Mouse (Mus musculus): ENCODE measurements around the gene Stk33. TPM values are rescaled to one million over a fixed set of nuclear protein-coding genes. Genes with fewer than 3 reads are reported as not detected.

The Stk33 gene
- polyA plus RNA-seq (2014; fragmentation: Nextera tagmentation; extraction: Ambion mirVana) = 8.3 and 8.5 TPM in 2 replicates

DNA sequence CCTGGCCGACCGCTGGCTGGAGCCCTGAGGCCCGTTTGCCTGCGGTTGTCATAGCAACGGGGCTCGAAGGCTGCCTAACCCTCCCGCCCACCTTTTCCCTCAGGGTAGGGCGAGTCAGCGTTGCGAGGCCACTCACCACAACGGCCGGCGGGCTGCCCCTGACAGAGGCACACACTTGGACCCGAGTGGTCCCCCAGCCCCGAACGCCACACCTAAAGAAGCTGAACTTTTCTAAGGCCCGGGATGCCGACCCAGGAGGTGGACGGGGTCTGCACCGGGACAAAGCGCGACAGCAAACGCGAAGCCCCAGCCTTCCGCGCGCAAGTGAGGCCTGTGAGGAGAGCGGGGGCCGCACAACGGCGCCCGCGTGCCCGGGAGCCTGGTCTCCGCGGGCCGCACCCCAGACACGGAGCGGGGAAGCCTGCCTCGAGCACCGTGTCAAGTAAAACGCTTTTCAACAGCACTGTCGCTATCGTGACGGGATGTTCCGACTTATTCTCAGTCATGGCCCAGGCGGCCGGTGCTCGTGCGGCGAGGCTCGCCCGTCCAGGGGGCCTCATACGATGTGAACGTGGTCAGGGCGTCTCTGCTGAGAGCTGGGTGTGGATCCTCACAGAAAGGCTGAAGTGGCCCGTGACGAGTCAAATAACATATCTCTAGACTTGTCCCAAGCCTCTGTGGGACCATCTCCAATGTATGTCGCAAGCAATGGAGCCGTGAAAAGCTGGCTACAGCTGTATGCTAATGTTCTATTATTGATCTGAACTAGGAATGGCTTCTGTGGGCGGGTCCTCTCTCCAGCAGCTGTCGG is at the start of gene Stk33:
Gene Stk33, minus strand, starts transcription at position 301 of the 811 bp plus-strand sequence.
- Histone ChIP-seq H3K9ac (replicated peaks; ENCODE audit: low read length) (peak within 1 kb of the TSS; percentile 73), H3K4me1 (ENCODE audit: control insufficient read depth, insufficient read depth, low read length) (peaks cover 28% of the 10 kb centered on the region)
- WGBS = under 1% methylated on average over 62 of the region's 62 CpGs

GRCm38 (mm10) chr7:109484221-109484620 is 45.3 kb upstream of the Stk33 start:
- ATAC-seq (ENCODE audit: low FRiP score, low TSS enrichment) = no peak
- no peak overlapping the region for H3K4me3 ChIP-seq (replicated peaks; ENCODE audit: low read depth, low read length)
- WGBS = 69% methylated on average over 5 of the region's 5 CpGs
- no peaks in the 10 kb centered on the region for H3K4me1 ChIP-seq (ENCODE audit: control insufficient read depth, insufficient read depth, low read length)
- no peak overlapping the region for H3K27ac ChIP-seq (replicated peaks; ENCODE audit: low read depth, low read length)
- no peak overlapping the region for H3K4me2 ChIP-seq (ENCODE audit: low read length)
- no peak for DNase-seq
- no peaks in the 10 kb centered on the region for H3K36me3 ChIP-seq (ENCODE audit: control insufficient read depth, insufficient read depth, low read length)
- H3K27me3 ChIP-seq (ENCODE audit: control insufficient read depth, insufficient read depth, low read length) = no peaks in the 10 kb centered on the region
- no peaks in the 10 kb centered on the region for H3K9me3 ChIP-seq (ENCODE audit: control insufficient read depth, low read length)
- no peak overlapping the region for H3K9ac ChIP-seq (replicated peaks; ENCODE audit: low read length)

More for the DNA sequence above, at the start of gene Stk33:
- peak; percentile 86 for ATAC-seq (ENCODE audit: low FRiP score, low TSS enrichment)
- Histone ChIP-seq H3K4me3 (replicated peaks; ENCODE audit: low read depth, low read length) (peak within 1 kb of the TSS; percentile 51), H3K9me3 (ENCODE audit: control insufficient read depth, low read length) (no peaks in the 10 kb centered on the region), H3K27ac (replicated peaks; ENCODE audit: low read depth, low read length) (peak within 1 kb of the TSS; percentile 87), H3K4me2 (ENCODE audit: low read length) (peak within 1 kb of the TSS; percentile 88), H3K36me3 (ENCODE audit: control insufficient read depth, insufficient read depth, low read length) (no peaks in the 10 kb centered on the region), H3K27me3 (ENCODE audit: control insufficient read depth, insufficient read depth, low read length) (no peaks in the 10 kb centered on the region)
- DNase-seq = peak; percentile 87

GRCm38 (mm10) chr7:109480765-109481197 is 41.9 kb upstream of the Stk33 start:
- ATAC-seq (ENCODE audit: low FRiP score, low TSS enrichment) = no peak
- Histone ChIP-seq H3K27ac (replicated peaks; ENCODE audit: low read depth, low read length) (no peak overlapping the region), H3K9me3 (ENCODE audit: control insufficient read depth, low read length) (no peaks in the 10 kb centered on the region), H3K4me2 (ENCODE audit: low read length) (peak overlapping the region; percentile 33), H3K36me3 (ENCODE audit: control insufficient read depth, insufficient read depth, low read length) (no peaks in the 10 kb centered on the region), H3K4me3 (replicated peaks; ENCODE audit: low read depth, low read length) (no peak overlapping the region), H3K4me1 (ENCODE audit: control insufficient read depth, insufficient read depth, low read length) (no peaks in the 10 kb centered on the region), H3K27me3 (ENCODE audit: control insufficient read depth, insufficient read depth, low read length) (no peaks in the 10 kb centered on the region), H3K9ac (replicated peaks; ENCODE audit: low read length) (no peak overlapping the region)
- DNase-seq = peak; percentile 58
- WGBS = 30% methylated on average over 7 of the region's 7 CpGs

DNA sequence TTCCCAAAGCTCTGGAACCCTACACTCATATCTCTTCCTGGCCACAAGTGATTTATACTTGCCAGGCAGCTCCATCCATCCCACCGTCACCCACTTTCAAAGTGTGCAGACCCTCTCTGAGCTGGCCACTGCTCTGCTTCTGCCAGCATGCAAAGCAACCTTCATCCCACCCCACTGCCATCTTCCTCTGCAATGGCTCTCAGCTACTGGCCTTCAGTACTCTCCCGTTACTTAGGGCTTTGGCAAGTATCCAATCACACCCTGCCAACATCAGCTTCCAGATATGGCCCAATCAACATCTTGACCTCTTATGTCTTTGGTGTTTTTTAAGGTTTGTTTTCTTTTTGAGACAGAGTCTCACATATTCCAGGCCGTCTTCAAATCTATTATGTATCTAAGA is 39.0 kb upstream of the Stk33 start:
- WGBS = 93% methylated on average over 3 of the region's 3 CpGs
- no peak for ATAC-seq (ENCODE audit: low FRiP score, low TSS enrichment)

GRCm38 (mm10) chr7:109470700-109471099 is 31.8 kb upstream of the Stk33 start:
- no peak for DNase-seq

More for the DNA sequence above, 39.0 kb upstream of the Stk33 start:
- Histone ChIP-seq H3K4me2 (ENCODE audit: low read length) (no peak overlapping the region), H3K9ac (replicated peaks; ENCODE audit: low read length) (no peak overlapping the region), H3K27ac (replicated peaks; ENCODE audit: low read depth, low read length) (no peak overlapping the region), H3K4me1 (ENCODE audit: control insufficient read depth, insufficient read depth, low read length) (no peaks in the 10 kb centered on the region), H3K27me3 (ENCODE audit: control insufficient read depth, insufficient read depth, low read length) (no peaks in the 10 kb centered on the region), H3K36me3 (ENCODE audit: control insufficient read depth, insufficient read depth, low read length) (no peaks in the 10 kb centered on the region), H3K9me3 (ENCODE audit: control insufficient read depth, low read length) (no peaks in the 10 kb centered on the region), H3K4me3 (replicated peaks; ENCODE audit: low read depth, low read length) (no peak overlapping the region)
- DNase-seq = no peak

DNA sequence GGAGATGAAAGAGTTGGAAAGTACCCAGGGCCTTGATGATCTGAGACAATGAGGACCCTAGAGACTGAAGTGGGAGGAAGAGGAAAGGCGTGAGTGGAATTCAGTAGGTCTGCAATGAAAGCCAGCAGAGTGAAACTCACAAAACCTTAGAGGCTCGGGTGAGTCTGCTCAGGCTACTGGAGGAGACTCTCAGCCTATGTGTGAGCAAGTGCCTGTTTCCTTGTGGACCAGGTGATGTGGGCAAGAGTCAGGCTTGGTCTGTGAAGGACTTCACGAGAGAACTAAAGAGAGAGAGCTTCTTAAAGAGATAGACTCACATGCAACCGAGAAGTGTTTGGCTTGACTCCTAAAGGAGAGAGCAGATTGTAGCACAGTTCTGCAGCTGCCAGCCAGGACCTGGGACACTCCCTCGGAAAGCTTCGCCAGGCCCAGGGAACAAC is 29.4 kb upstream of the Stk33 start:
- DNase-seq (peak; percentile 21), ATAC-seq (ENCODE audit: low FRiP score, low TSS enrichment) (no peak)

More at GRCm38 (mm10) chr7:109470700-109471099, 31.8 kb upstream of the Stk33 start:
- Histone ChIP-seq H3K36me3 (ENCODE audit: control insufficient read depth, insufficient read depth, low read length) (no peaks in the 10 kb centered on the region), H3K4me3 (replicated peaks; ENCODE audit: low read depth, low read length) (no peak overlapping the region), H3K4me1 (ENCODE audit: control insufficient read depth, insufficient read depth, low read length) (no peaks in the 10 kb centered on the region; the same call in 1 of the 2 replicates), H3K4me2 (ENCODE audit: low read length) (no peak overlapping the region), H3K9me3 (ENCODE audit: control insufficient read depth, low read length) (no peaks in the 10 kb centered on the region), H3K27me3 (ENCODE audit: control insufficient read depth, insufficient read depth, low read length) (no peaks in the 10 kb centered on the region), H3K27ac (replicated peaks; ENCODE audit: low read depth, low read length) (no peak overlapping the region), H3K9ac (replicated peaks; ENCODE audit: low read length) (no peak overlapping the region)
- no peak for ATAC-seq (ENCODE audit: low FRiP score, low TSS enrichment)
- WGBS = 75% methylated on average over 4 of the region's 4 CpGs

DNA sequence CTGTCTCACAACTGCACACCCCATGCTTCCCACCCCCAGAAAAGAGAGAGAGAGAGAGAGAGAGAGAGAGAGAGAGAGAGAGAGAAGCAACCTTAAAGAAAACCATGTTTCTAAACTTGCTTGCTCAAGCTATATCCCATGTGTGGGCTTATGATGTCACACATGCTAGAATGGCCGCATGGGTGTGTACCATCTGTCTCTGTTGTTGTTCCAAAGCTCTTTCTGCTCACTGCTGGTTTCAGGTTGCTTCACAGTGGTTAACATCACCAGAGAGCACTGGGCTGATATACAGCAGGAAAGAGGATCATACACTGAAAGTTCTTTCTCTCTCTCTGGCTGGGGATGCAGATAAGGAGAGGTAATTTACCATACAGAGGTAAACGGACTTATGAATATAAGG is 28.7 kb upstream of the Stk33 start:
- Histone ChIP-seq H3K4me2 (ENCODE audit: low read length) (no peak overlapping the region), H3K9ac (replicated peaks; ENCODE audit: low read length) (no peak overlapping the region), H3K9me3 (ENCODE audit: control insufficient read depth, low read length) (no peaks in the 10 kb centered on the region), H3K4me1 (ENCODE audit: control insufficient read depth, insufficient read depth, low read length) (no peaks in the 10 kb centered on the region; the same call in 1 of the 2 replicates), H3K4me3 (replicated peaks; ENCODE audit: low read depth, low read length) (no peak overlapping the region), H3K36me3 (ENCODE audit: control insufficient read depth, insufficient read depth, low read length) (no peaks in the 10 kb centered on the region), H3K27ac (replicated peaks; ENCODE audit: low read depth, low read length) (no peak overlapping the region), H3K27me3 (ENCODE audit: control insufficient read depth, insufficient read depth, low read length) (no peaks in the 10 kb centered on the region)
- WGBS = 66% methylated on average over 2 of the region's 2 CpGs
- no peak for DNase-seq
- no peak for ATAC-seq (ENCODE audit: low FRiP score, low TSS enrichment)

More for the DNA sequence above, 29.4 kb upstream of the Stk33 start:
- Histone ChIP-seq H3K36me3 (ENCODE audit: control insufficient read depth, insufficient read depth, low read length) (no peaks in the 10 kb centered on the region), H3K27me3 (ENCODE audit: control insufficient read depth, insufficient read depth, low read length) (no peaks in the 10 kb centered on the region), H3K4me1 (ENCODE audit: control insufficient read depth, insufficient read depth, low read length) (no peaks in the 10 kb centered on the region; the same call in 1 of the 2 replicates), H3K4me3 (replicated peaks; ENCODE audit: low read depth, low read length) (no peak overlapping the region), H3K9ac (replicated peaks; ENCODE audit: low read length) (no peak overlapping the region), H3K27ac (replicated peaks; ENCODE audit: low read depth, low read length) (no peak overlapping the region), H3K9me3 (ENCODE audit: control insufficient read depth, low read length) (no peaks in the 10 kb centered on the region), H3K4me2 (ENCODE audit: low read length) (no peak overlapping the region)
- 56% methylated on average over 6 of the region's 6 CpGs for WGBS

GRCm38 (mm10) chr7:109460698-109461097 is 21.8 kb upstream of the Stk33 start:
- Histone ChIP-seq H3K27me3 (ENCODE audit: control insufficient read depth, insufficient read depth, low read length) (no peaks in the 10 kb centered on the region), H3K27ac (replicated peaks; ENCODE audit: low read depth, low read length) (no peak overlapping the region), H3K4me3 (replicated peaks; ENCODE audit: low read depth, low read length) (no peak overlapping the region), H3K9me3 (ENCODE audit: control insufficient read depth, low read length) (no peaks in the 10 kb centered on the region), H3K4me2 (ENCODE audit: low read length) (no peak overlapping the region), H3K9ac (replicated peaks; ENCODE audit: low read length) (no peak overlapping the region), H3K36me3 (ENCODE audit: control insufficient read depth, insufficient read depth, low read length) (no peaks in the 10 kb centered on the region), H3K4me1 (ENCODE audit: control insufficient read depth, insufficient read depth, low read length) (no peaks in the 10 kb centered on the region)
- WGBS = 90% methylated on average over 8 of the region's 8 CpGs
- DNase-seq (no peak), ATAC-seq (ENCODE audit: low FRiP score, low TSS enrichment) (no peak)

GRCm38 (mm10) chr7:109456563-109456962 is 17.7 kb upstream of the Stk33 start:
- no peak for DNase-seq
- Histone ChIP-seq H3K4me2 (ENCODE audit: low read length) (no peak overlapping the region), H3K4me1 (ENCODE audit: control insufficient read depth, insufficient read depth, low read length) (no peaks in the 10 kb centered on the region), H3K36me3 (ENCODE audit: control insufficient read depth, insufficient read depth, low read length) (no peaks in the 10 kb centered on the region), H3K4me3 (replicated peaks; ENCODE audit: low read depth, low read length) (no peak overlapping the region), H3K9me3 (ENCODE audit: control insufficient read depth, low read length) (no peaks in the 10 kb centered on the region), H3K27me3 (ENCODE audit: control insufficient read depth, insufficient read depth, low read length) (no peaks in the 10 kb centered on the region), H3K9ac (replicated peaks; ENCODE audit: low read length) (no peak overlapping the region), H3K27ac (replicated peaks; ENCODE audit: low read depth, low read length) (no peak overlapping the region)
- 77% methylated on average over 6 of the region's 6 CpGs for WGBS
- ATAC-seq (ENCODE audit: low FRiP score, low TSS enrichment) = no peak
